Mouse (Mus musculus) retina, postnatal 1 day (tissue): ENCODE measurements at regions not wholly inside any gene's neighbourhood (a gene's known extent, or its start where the extent isn't known, plus 50 kb on each side); places are given as distances from the start of the nearest gene placed in this dataset.
"Not testable (repeated sequence)": the region's sequence is repeated elsewhere in the genome, so short reads cannot be mapped to it uniquely, and the experiment has no call there.

ENCODE experiments used
- DNase-seq: peaks from one replicate; pipeline ENCODE4 v3.0.0-alpha.2; 2012

GRCm38 (mm10) chr2:63580489-63581139, 396.5 kb upstream of the Kcnh7 start:
- no peak for DNase-seq

DNA sequence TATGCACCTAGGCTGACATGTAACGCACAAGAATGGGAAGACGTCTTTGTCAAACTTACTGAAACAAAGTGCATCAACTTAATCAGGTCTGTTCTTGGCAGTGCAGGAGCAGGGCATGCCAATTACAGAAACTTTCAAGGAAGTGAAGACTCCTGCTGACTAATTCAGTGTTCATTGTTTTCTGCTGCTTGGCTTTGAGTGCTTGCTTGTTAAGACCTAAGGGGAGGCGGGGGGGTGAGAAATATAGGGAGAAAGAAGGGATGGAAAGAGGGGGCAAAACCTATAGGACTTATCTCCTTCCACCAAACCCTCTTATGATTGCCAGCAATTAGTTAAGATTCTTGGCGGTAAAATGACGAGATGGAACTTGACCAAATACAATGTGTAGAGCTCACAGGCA, 391.1 kb upstream of the Kcnh7 start:
- DNase-seq: peak; percentile 80

DNA sequence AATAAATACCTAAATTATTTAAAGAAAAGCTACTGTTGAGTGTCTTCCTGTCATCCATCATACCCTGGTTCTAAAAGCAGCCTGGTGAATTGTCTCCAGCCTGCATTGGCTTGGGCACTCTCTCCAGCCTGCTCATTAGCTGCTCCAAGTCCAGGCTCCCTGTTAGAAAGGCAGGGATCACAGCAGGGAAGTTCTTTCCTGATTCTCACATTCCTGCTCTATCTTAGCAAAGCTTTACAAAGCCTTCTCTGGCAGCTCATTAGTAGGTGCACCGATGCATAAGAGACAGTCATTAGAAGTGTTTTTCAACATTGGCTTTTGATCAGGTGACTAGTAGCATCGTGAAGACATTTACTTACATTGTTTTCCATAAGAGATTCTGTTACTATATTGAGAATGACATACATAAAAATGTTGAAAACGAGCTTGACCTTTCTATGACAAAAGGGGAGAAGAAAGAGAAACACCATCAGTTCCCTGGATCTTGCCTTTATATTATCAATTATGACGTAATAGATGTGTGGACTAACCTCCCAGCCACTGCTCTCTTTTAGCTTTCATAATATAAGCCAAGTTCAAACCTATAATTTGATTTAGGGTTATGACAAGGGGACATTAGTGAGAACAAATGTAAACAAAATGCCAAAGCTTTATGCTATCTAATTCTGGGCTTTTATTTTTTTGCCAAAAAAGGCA, 390.1 kb upstream of the Kcnh7 start:
- peak; percentile 96 for DNase-seq

DNA sequence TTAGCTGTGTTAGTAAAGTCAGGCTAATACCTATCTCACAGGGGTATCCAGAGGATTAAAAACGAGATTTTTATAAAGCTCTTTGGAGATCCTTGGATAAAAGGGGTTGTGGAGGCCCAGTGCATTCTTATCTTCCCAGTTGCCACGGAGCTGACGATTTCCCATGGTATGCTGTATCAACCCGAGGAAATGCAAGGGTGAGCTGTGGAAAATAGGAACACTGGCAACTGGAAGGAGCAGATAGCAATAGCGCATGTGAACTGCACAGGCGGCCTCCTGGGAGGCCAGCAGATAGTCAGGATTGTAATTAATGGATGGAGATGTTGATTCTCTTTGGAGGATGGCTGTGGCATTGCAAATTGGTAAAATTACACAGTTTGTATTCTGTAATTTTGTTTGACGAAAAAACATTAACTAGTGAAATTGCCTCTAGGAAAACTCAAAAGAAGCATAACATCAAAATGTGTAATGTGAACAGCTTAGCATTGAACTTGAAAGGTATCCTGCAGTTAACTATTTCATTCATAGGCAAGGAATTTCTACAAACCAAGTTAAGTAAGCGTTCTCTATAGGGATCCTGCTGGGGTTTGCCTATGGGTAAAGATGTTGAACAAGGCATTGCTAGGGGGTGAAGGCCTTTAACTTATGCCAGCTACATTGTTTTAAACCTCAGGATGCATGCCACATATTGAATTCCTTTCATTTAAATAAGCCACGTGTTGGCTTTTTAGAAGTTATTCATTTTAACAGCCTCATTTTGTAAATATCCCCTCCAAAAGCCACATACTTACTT, 389.1 kb upstream of the Kcnh7 start:
- DNase-seq: no peak

- peak; percentile 7 for DNase-seq
Measured at GRCm38 (mm10) chr2:63556858-63557419, 372.9 kb upstream of the Kcnh7 start.

DNA sequence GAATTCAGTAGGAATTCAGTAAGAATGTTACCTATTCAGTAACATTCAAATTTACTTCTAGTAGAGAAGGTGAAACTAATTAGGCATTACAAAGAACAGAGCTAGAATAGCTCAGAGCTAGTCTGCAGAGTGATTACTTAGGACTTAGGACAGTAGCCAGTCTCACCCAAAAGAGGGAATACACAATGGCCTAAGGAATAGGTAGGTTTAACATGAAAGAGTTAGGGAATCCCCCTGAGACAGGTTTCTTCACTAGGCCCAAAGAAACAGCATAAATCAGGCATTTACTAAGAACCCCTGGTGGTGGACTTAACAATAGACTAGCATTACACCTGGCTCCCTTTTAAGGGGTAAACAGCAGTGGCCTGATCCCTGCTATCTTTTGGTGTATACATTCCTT, 357.7 kb upstream of the Kcnh7 start:
- not testable (repeated sequence) for DNase-seq

- no peak for DNase-seq
Measured at GRCm38 (mm10) chr2:63518534-63518933, 334.4 kb upstream of the Kcnh7 start.

GRCm38 (mm10) chr2:63513554-63514226, 329.6 kb upstream of the Kcnh7 start:
- DNase-seq: peak; percentile 67

GRCm38 (mm10) chr2:63503939-63504338, 319.9 kb upstream of the Kcnh7 start:
- DNase-seq: peak; percentile 48

- DNase-seq: peak; percentile 68
Measured at GRCm38 (mm10) chr2:63476411-63476810, 292.3 kb upstream of the Kcnh7 start.

GRCm38 (mm10) chr2:63475255-63475654, 291.2 kb upstream of the Kcnh7 start:
- peak; percentile 78 for DNase-seq

- peak; percentile 77 for DNase-seq
Measured at GRCm38 (mm10) chr2:63473699-63474098, 289.6 kb upstream of the Kcnh7 start.

GRCm38 (mm10) chr2:63472248-63472647, 288.2 kb upstream of the Kcnh7 start:
- DNase-seq: no peak

DNA sequence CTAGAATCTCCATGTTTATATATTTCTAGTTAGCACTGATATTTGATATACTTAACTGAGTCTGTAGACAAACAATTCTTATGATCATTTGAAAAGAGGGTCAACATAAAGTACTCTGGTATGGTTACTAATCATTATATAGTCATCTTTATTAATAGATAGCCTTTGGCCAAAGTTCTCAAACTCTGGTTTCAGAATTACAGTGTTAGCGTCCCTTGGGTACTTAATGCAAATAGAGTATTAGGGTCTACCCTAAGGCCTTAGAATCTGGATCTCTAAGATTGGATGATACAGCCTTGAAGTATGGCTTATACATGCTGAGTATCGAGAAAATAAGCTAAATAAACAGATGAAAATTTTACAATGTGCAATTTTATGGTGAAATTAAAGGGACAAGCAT, 275.0 kb upstream of the Kcnh7 start:
- no peak for DNase-seq

GRCm38 (mm10) chr2:63454263-63455011, 270.4 kb upstream of the Kcnh7 start:
- DNase-seq: peak; percentile 47

DNA sequence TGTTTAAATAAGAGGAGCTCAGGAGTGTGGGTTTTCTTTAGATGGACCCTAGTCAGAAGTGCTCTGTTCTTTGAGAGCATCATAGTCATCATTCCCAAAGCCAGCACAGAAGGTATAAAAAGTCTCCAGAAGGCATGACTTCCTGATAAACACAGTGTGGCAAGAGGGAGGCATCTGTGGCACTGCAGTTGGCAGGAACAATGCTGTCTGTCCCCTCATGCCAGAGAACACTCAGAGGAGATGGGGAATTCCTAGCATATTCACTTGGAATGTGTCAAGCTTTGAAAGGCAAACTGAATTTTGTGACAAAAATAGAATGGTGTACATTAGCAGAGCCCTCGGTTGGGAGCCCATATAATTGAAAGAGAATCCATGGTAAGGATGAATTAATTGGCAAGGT, 268.8 kb upstream of the Kcnh7 start:
- no peak for DNase-seq

DNA sequence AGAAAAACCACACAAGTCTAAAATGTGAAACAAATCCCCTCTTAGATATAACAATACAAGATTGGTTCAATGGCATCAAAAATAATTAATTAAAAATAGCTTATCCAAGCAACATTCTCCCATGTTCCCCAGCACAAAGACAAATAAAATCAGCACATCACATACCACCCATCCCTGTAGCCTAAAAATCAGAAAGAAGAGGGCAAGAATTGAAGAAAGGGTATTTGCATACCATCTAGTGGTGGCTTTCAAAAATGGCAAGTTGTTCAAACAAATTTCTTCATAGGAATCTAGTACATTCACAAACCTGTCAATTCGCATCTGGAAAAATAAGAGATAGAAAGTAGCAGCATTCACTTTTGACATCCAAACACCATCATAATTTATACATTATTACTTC, 268.1 kb upstream of the Kcnh7 start:
- DNase-seq: peak; percentile 49

GRCm38 (mm10) chr2:63434327-63434726, 250.2 kb upstream of the Kcnh7 start:
- no peak for DNase-seq

- DNase-seq: peak; percentile 71
Measured at GRCm38 (mm10) chr2:63405405-63405804, 221.3 kb upstream of the Kcnh7 start.
